Mouse (Mus musculus): Measurements from ENCODE around the gene Smndc1. TPM values are rescaled to one million over a fixed set of nuclear protein-coding genes. Genes with fewer than 3 reads are reported as not detected.
A peak's percentile ranks its signal among the peaks of the same experiment; 100 is the strongest.

Gene Smndc1
- polyA plus RNA-seq, 1 experiment from 2014 or later = 29.3 TPM

DNA sequence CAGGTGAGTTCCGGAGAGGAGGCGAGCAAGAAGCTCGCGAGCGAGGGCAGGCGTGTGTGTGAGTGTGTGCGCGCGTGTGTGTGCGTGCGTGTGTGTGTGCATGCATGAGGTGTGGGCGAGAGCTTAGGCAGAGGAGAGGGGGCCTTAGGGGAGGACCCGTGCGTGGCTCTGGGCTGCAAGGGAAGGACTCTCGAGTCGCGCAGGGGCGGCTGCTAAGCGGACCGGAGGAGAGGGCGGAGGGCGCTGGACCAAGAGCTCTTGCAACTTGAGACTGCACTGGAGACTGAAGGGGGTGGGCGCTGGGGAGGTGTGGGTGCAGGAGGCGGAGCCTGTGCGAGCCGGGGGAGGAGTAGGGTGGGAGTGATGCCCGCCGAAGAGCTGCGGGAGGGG, 60.4 kb downstream of the Smndc1 start:
- Histone ChIP-seq H3K36me3 (peaks cover 11% of the 10 kb centered on the region), H3K4me1 (peaks cover 33% of the 10 kb centered on the region), H3K9me3 (replicated peaks) (no peaks in the 10 kb centered on the region), H3K27me3 (replicated peaks) (no peaks in the 10 kb centered on the region), H3K4me2 (peak overlapping the region; percentile 91), H3K27ac (replicated peaks) (peak overlapping the region; percentile 83), H3K4me3 (replicated peaks) (peak overlapping the region; percentile 90), H3K9ac (replicated peaks) (peak overlapping the region; percentile 57)
- 2% methylated on average over 29 of the region's 29 CpGs for WGBS
- ATAC-seq (ENCODE audit: low FRiP score) = peak; percentile 75

Other genes starting within 250 kb of the Smndc1 start
- gene Mxi1, start 80.1 kb downstream of the Smndc1 start, polyA plus RNA-seq (2015; fragmentation: Nextera tagmentation; extraction: Ambion mirVana) = 40.0 and 40.8 TPM in 2 replicates
- not detected in 2 replicates for gene Gm10197, start 18.8 kb downstream of the Smndc1 start, polyA plus RNA-seq (2015; fragmentation: Nextera tagmentation; extraction: Ambion mirVana)
- 3.8 and 6.5 TPM in 2 replicates for gene Dusp5, start 138.5 kb upstream of the Smndc1 start, polyA plus RNA-seq (2015; fragmentation: Nextera tagmentation; extraction: Ambion mirVana)
- 220 and 221 TPM in 2 replicates for gene Nutf2-ps1, start 198.5 kb upstream of the Smndc1 start, polyA plus RNA-seq (2015; fragmentation: Nextera tagmentation; extraction: Ambion mirVana)
- gene Smc3, start 209.8 kb upstream of the Smndc1 start, polyA plus RNA-seq (2015; fragmentation: Nextera tagmentation; extraction: Ambion mirVana) = 49.9 and 56.9 TPM in 2 replicates